Mouse (Mus musculus): ENCODE measurements around the gene Grin2b. TPM values are rescaled to one million over a fixed set of nuclear protein-coding genes. Genes with fewer than 3 reads are reported as not detected.

Gene Grin2b
- polyA plus RNA-seq, 1 experiment = 0.03 TPM

GRCm38 (mm10) chr6:136011533-136011932 lies 161.8 kb downstream of the Grin2b start:
- H3K36me3 ChIP-seq (ENCODE audit: control insufficient read depth, insufficient read depth, low read length, poor library complexity, severe bottlenecking) = no peaks in the 10 kb centered on the region
- no peaks in the 10 kb centered on the region for H3K4me1 ChIP-seq (ENCODE audit: control insufficient read depth, insufficient read depth, low read length)
- H3K4me3 ChIP-seq (ENCODE audit: low read depth, low read length) = no peak overlapping the region
- no peak for TF ChIP-seq EP300 (IDR thresholded peaks at IDR 0.05; ENCODE audit: insufficient read depth, low read depth, low read length)
- no peak for TF ChIP-seq CTCF (IDR thresholded peaks at IDR 0.05; ENCODE audit: low read depth, low read length)
- TF ChIP-seq POLR2A (IDR thresholded peaks at IDR 0.05; ENCODE audit: insufficient read depth, low read length) = no peak
- H3K9me3 ChIP-seq (replicated peaks; ENCODE audit: control insufficient read depth, insufficient read depth, low read length, poor library complexity, severe bottlenecking) = no peaks in the 10 kb centered on the region
- H3K27ac ChIP-seq (ENCODE audit: insufficient read depth, low read length) = no peak overlapping the region
- H3K9ac ChIP-seq (ENCODE audit: low read depth, poor library complexity, severe bottlenecking) = no peak overlapping the region
- H3K27me3 ChIP-seq (ENCODE audit: control insufficient read depth, insufficient read depth, low read length, poor library complexity, severe bottlenecking) = no peaks in the 10 kb centered on the region

GRCm38 (mm10) chr6:136011038-136011311 lies 162.3 kb downstream of the Grin2b start:
- Histone ChIP-seq H3K9ac (ENCODE audit: low read depth, poor library complexity, severe bottlenecking) (no peak overlapping the region), H3K4me1 (ENCODE audit: control insufficient read depth, insufficient read depth, low read length) (no peaks in the 10 kb centered on the region), H3K36me3 (ENCODE audit: control insufficient read depth, insufficient read depth, low read length, poor library complexity, severe bottlenecking) (no peaks in the 10 kb centered on the region), H3K27me3 (ENCODE audit: control insufficient read depth, insufficient read depth, low read length, poor library complexity, severe bottlenecking) (no peaks in the 10 kb centered on the region), H3K4me3 (ENCODE audit: low read depth, low read length) (no peak overlapping the region), H3K9me3 (replicated peaks; ENCODE audit: control insufficient read depth, insufficient read depth, low read length, poor library complexity, severe bottlenecking) (no peaks in the 10 kb centered on the region), H3K27ac (ENCODE audit: insufficient read depth, low read length) (no peak overlapping the region)
- TF ChIP-seq EP300 (IDR thresholded peaks at IDR 0.05; ENCODE audit: insufficient read depth, low read depth, low read length) = no peak
- TF ChIP-seq CTCF (IDR thresholded peaks at IDR 0.05; ENCODE audit: low read depth, low read length) = no peak
- no peak for TF ChIP-seq POLR2A (IDR thresholded peaks at IDR 0.05; ENCODE audit: insufficient read depth, low read length)

- Histone ChIP-seq H3K9me3 (replicated peaks; ENCODE audit: control insufficient read depth, insufficient read depth, low read length, poor library complexity, severe bottlenecking) (no peaks in the 10 kb centered on the region), H3K4me3 (ENCODE audit: low read depth, low read length) (no peak overlapping the region), H3K27ac (ENCODE audit: insufficient read depth, low read length) (no peak overlapping the region), H3K36me3 (ENCODE audit: control insufficient read depth, insufficient read depth, low read length, poor library complexity, severe bottlenecking) (no peaks in the 10 kb centered on the region), H3K27me3 (ENCODE audit: control insufficient read depth, insufficient read depth, low read length, poor library complexity, severe bottlenecking) (no peaks in the 10 kb centered on the region), H3K4me1 (ENCODE audit: control insufficient read depth, insufficient read depth, low read length) (no peaks in the 10 kb centered on the region), H3K9ac (ENCODE audit: low read depth, poor library complexity, severe bottlenecking) (no peak overlapping the region)
- no peak for TF ChIP-seq EP300 (IDR thresholded peaks at IDR 0.05; ENCODE audit: insufficient read depth, low read depth, low read length)
- TF ChIP-seq CTCF (IDR thresholded peaks at IDR 0.05; ENCODE audit: low read depth, low read length) = no peak
- no peak for TF ChIP-seq POLR2A (IDR thresholded peaks at IDR 0.05; ENCODE audit: insufficient read depth, low read length)
Observed at GRCm38 (mm10) chr6:136010290-136011037, 162.8 kb downstream of the Grin2b start.

GRCm38 (mm10) chr6:136008120-136008519 lies 165.2 kb downstream of the Grin2b start:
- no peaks in the 10 kb centered on the region for H3K4me1 ChIP-seq (ENCODE audit: control insufficient read depth, insufficient read depth, low read length)
- H3K27me3 ChIP-seq (ENCODE audit: control insufficient read depth, insufficient read depth, low read length, poor library complexity, severe bottlenecking) = no peaks in the 10 kb centered on the region
- H3K36me3 ChIP-seq (ENCODE audit: control insufficient read depth, insufficient read depth, low read length, poor library complexity, severe bottlenecking) = no peaks in the 10 kb centered on the region
- no peak overlapping the region for H3K9ac ChIP-seq (ENCODE audit: low read depth, poor library complexity, severe bottlenecking)
- H3K27ac ChIP-seq (ENCODE audit: insufficient read depth, low read length) = no peak overlapping the region
- TF ChIP-seq POLR2A (IDR thresholded peaks at IDR 0.05; ENCODE audit: insufficient read depth, low read length) = no peak
- no peak for TF ChIP-seq CTCF (IDR thresholded peaks at IDR 0.05; ENCODE audit: low read depth, low read length)
- no peak for TF ChIP-seq EP300 (IDR thresholded peaks at IDR 0.05; ENCODE audit: insufficient read depth, low read depth, low read length)
- H3K4me3 ChIP-seq (ENCODE audit: low read depth, low read length) = no peak overlapping the region
- H3K9me3 ChIP-seq (replicated peaks; ENCODE audit: control insufficient read depth, insufficient read depth, low read length, poor library complexity, severe bottlenecking) = no peaks in the 10 kb centered on the region

DNA sequence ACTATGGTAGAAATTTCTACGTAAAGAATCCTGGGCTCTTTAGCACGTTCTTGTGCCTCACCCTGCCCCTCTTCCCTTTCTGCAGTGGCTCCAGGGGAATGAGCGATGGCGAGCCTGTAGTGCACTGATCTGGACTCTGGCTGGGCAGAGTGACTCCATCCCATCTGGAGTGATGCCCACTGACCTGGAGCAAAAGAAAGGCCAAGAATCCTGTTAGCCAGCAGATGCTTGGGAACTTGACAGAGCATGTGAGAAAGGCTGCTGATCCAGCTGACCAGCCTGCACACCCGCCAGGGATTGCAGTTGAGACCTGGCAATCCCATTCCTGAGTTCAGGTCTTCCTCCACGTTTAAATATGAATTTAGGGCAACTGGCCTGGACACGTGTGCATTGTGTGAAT lies 178.6 kb downstream of the Grin2b start:
- H3K9me3 ChIP-seq (replicated peaks; ENCODE audit: control insufficient read depth, insufficient read depth, low read length, poor library complexity, severe bottlenecking) = no peaks in the 10 kb centered on the region
- H3K36me3 ChIP-seq (ENCODE audit: control insufficient read depth, insufficient read depth, low read length, poor library complexity, severe bottlenecking) = no peaks in the 10 kb centered on the region
- no peaks in the 10 kb centered on the region for H3K4me1 ChIP-seq (ENCODE audit: control insufficient read depth, insufficient read depth, low read length)
- no peak overlapping the region for H3K4me3 ChIP-seq (ENCODE audit: low read depth, low read length)
- no peak overlapping the region for H3K27ac ChIP-seq (ENCODE audit: insufficient read depth, low read length)
- TF ChIP-seq POLR2A (IDR thresholded peaks at IDR 0.05; ENCODE audit: insufficient read depth, low read length) (no peak), EP300 (IDR thresholded peaks at IDR 0.05; ENCODE audit: insufficient read depth, low read depth, low read length) (no peak), CTCF (IDR thresholded peaks at IDR 0.05; ENCODE audit: low read depth, low read length) (no peak)
- H3K9ac ChIP-seq (ENCODE audit: low read depth, poor library complexity, severe bottlenecking) = no peak overlapping the region
- H3K27me3 ChIP-seq (ENCODE audit: control insufficient read depth, insufficient read depth, low read length, poor library complexity, severe bottlenecking) = no peaks in the 10 kb centered on the region

- Histone ChIP-seq H3K27me3 (ENCODE audit: control insufficient read depth, insufficient read depth, low read length, poor library complexity, severe bottlenecking) (no peaks in the 10 kb centered on the region), H3K27ac (ENCODE audit: insufficient read depth, low read length) (no peak overlapping the region), H3K36me3 (ENCODE audit: control insufficient read depth, insufficient read depth, low read length, poor library complexity, severe bottlenecking) (no peaks in the 10 kb centered on the region), H3K4me3 (ENCODE audit: low read depth, low read length) (no peak overlapping the region), H3K4me1 (ENCODE audit: control insufficient read depth, insufficient read depth, low read length) (no peaks in the 10 kb centered on the region), H3K9me3 (replicated peaks; ENCODE audit: control insufficient read depth, insufficient read depth, low read length, poor library complexity, severe bottlenecking) (no peaks in the 10 kb centered on the region), H3K9ac (ENCODE audit: low read depth, poor library complexity, severe bottlenecking) (no peak overlapping the region)
- TF ChIP-seq EP300 (IDR thresholded peaks at IDR 0.05; ENCODE audit: insufficient read depth, low read depth, low read length) (no peak), POLR2A (IDR thresholded peaks at IDR 0.05; ENCODE audit: insufficient read depth, low read length) (no peak), CTCF (IDR thresholded peaks at IDR 0.05; ENCODE audit: low read depth, low read length) (no peak)
Observed at GRCm38 (mm10) chr6:135993897-135994296, 179.4 kb downstream of the Grin2b start.
